Mouse (Mus musculus) ES-CJ7 (cell line): ENCODE measurements around the gene Nup62.
"Not testable (repeated sequence)": the region's sequence is repeated elsewhere in the genome, so short reads cannot be mapped to it uniquely, and the experiment has no call there.

ENCODE experiments used
- DNase-seq: peaks from one replicate; pipeline ENCODE4 v3.0.0; 2011; ENCODE audit warnings: low read depth, low spot score

Gene Nup62

DNA sequence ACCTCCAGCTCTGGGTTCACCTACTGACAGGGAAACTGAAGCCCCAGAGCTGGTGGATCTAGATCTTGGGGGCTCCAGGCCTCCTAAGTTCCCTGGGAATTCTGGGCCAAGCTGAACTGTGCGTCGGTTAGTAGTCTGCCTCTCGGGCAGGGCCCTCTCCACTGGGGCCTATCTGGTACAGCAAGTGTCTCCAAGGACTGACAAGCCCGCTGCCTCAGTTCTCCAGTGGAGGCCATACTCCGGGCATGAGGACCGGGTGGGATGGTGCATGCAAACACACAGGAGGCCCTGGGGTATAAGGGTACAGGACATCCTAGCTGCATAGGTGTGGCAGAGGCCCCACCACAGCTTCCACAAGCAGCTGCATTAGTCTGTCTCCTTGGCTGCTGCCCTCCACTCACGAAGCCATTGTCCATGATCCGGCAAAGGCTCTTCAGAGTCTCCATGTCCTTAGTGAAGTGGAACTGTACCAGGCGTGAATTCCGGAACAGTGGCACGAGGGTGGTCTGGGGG, 48.1 kb downstream of the Nup62 start:
- no peak for DNase-seq

DNA sequence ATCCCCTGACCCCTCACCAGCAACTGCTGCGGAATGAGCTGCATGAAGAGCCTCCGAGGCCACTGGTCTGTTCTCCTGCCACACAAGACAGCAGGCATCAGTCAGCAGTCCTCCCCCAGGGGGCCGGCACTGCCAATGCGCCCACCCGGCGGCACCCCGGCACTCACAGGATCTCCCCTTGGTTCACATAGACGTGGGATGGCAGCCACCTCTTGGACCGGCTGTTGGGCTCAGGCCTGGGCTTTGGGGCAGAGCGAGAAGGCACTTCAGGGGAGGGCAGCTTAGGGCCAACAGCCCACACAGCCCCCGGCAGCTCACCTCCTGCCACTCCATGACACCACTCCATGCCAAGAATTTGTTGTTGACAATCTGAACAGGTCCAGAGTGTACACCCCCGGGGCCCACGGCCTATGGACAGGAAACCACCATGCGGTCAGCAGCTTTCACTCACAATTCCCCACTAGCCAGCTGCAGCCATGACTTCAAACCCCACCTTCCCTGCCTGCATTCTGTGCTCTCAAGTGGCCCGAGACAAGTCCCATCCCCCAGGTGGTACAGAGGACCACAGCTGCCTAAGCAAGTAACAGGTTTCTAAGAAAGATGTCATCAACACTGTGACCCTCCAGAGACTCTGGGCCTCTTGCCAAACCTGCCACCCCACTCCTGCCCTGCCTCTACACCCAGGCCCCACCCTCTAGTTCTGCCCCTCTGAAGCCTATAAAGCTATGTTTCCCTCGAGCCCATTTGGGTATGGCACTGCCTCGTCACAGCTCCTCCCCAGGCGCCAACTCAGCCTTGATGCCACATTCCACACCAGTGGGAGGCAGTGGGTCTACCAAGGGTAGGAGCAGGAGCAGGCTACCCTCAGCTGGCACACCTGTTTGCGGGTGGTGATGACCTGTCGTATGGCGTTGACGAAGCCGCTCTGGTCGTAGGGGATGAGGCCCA, 49.0 kb downstream of the Nup62 start:
- no peak for DNase-seq

DNA sequence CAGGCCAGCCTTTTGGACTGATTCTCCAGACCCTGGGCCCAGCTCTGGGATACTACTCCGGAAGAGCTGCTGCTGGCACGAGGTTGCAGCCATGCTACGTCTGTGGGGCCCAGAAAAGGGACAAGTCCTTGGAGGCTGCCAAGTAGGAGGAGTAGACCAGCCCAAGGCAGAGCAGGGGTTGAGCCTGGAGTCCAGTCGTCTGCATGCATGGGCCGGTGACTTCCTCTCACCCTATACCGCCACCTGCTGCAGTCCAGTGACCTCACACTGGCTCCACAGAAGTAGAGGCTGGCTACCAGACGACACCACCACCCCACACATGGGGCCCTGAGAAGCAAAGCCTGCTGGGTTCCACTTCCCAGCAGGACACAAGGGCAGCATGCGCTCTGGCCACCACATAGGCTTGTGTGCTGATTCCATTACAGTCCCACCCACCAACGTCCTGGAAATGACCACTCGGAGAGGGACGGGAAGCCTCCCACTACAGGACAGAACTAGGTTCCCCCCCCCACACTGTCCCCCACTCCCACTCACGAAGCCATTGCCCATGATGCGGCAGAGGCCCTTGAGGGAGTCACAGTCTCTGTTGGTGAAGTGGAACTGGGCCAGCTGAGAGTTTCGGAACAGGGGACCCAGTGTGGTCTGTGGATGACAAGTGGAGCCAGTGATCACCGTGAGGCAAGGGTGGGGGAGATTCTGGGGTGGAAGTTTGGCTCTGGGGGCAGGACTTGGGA, 50.6 kb downstream of the Nup62 start:
- DNase-seq, result no peak

DNA sequence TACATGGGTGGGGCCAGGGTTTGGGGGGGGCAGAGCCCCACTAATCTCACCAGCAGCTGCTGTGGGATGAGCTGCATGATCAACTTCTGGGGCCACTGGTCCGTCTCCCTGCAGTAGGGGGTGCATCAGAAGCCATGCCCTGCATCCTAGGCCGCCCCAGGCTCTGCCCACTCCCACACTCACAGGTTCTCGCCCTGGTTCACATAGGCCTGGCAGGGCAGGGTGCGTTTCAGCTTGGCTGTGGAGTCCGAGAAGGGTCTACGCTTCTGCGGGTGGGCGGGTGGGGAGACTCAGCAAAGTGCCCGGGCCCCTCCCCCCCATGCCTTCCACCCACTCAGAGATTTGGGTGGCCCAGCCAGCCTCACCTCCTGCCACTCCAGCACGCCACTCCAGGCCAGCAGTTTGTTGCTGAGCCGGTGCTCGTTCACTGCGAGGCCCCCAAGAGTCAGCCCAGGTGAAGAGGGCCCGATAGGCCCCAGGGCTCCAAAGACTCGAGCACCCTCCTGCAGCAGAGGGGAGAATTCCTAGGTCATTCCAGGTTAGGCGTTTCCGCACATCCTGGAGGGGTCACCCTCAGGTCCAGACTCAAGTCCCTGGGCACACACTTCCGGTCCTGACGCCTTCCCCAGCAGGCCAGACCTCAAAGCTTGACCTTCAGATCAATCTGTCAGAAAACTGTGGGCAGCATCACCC, 51.3 kb downstream of the Nup62 start:
- DNase-seq, result no peak

DNA sequence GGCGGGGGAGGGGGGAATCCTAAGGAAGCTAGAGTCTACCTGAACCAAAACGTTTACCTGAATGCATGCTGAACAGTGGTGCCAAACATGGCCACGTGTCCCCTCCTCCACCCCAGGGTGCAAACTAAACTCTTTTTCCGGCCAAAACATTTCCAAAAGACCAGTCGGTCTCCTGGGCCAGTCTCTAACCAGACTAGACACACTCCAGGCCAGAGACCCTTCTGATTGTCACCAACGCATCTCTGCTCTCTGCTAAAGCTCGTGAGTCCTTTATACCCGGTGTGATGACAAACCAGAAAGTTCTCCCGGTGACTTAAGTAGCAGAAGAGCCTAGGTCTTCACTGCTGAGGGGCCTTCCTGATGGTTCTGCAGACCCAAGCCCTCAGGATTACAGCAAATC, 51.9 kb downstream of the Nup62 start:
- DNase-seq, result no peak

DNA sequence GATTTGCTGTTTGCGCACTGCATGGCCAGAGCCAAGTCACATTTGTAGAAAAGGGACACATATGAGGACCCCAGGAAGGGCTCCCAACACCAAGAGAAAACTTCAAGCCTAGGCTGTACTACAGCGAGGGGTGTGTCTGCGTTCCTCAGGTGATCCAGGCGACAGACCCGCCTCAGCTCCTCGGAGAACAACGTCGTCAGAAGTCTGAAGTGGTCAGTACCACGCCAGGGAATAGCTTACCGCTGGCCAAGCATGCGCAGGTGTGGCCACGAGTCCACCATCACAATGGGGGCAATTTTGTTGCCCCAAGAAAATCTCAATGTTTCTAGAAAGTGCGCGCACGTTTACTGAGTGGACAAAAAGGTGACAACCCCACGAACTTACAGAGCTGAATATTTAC, 52.6 kb downstream of the Nup62 start:
- no peak for DNase-seq

DNA sequence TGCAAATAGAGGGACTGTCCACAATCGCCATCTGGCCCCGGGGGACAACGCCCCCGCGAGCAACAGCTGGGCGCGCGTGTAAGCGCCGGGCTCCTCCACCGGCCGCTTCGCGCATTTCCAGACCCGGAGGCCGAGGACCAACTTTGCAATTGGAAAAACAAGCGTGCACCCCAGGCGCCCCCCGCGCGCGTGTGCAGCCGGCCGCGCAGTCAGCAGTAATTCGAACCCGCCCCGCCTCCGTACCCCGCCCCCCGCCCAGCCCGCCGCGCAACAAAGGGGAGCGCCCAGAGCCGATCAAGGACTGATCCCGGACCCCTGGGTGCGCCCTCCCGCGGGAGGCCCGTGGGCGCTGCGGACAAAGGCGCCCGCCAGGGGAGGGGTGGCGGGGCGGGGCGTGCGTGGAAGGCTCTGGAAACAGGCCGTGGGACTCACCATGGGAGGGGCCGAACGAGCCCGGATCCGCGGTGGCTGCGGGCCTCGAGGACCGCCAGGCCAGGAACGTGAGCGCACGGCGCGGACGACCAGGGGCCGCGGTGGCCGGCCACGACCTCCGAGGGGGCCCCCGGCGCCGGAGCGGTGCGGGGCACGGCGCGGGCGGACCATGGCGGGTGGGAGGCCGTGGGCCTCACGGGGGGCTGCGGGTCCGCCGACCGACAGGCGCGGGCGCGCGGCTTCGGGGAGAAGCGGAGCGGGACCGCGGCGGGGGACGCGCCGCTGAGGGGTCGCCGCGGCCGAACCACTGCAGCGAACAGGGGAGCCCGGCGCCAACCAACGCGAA, 53.2 kb downstream of the Nup62 start:
- DNase-seq, result peak; percentile 41

DNA sequence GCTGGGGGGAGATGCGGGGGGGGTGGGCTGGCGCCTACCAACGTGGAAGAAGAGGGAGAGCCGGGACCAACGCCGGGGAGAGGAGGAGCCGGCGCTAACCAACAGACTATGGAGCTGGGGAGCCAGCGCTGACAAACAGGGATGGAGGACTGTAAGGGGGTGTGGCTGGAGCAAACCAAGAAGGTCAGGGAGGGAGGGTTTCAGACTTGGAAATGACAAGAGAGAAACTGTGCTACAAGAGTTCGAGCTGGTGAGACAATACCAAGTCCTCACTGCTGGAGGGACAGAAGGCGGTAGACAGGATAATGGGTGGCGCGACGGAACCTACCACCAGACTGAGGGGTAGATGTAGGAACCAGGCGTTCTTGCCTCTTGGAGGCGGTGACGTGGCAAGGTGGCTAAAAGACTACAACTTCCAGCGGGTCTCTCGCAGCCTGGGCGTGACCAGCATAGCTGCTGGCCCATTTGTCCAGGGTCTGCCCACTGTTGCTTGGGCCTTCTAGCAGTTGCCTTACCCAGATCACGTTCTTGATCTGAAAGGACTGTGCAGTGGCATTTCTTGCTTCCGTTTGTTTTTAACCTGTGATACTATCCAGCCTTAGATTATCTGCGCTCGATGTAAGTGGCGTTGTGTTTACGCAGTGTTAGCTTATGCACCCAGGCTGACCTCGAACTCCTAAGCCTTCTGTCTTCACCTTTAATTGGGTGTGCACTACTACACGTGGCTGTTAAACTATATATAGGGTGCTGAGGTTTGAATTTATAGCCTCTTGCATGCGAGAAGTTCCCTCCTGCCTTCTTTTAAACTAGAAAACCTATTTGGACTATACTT, 54.0 kb downstream of the Nup62 start, which contains the start of gene Ptov1:
Ptov1 (minus strand) TSS at position 92 of the 832 bp plus-strand sequence.
- DNase-seq, result peak; percentile 99

DNA sequence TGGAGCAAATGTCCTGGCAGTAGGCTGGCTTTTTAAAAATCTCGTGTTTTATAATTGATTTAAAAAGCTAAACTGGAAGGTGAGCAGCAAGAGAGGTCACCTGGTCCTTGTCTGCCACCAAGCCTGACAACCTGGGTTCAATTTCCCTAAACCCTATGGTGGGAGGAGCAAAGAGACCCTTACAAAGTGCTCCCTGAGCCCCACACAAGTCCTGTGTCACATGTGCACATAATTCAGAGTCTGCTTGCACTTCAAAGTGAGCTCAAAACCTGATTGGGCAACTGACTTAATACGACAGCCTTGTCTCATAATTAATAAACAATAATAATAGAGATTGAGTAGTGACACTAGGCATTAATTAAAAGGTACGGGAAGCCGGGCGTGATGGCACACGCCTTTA, 54.7 kb downstream of the Nup62 start:
- DNase-seq, result no peak

DNA sequence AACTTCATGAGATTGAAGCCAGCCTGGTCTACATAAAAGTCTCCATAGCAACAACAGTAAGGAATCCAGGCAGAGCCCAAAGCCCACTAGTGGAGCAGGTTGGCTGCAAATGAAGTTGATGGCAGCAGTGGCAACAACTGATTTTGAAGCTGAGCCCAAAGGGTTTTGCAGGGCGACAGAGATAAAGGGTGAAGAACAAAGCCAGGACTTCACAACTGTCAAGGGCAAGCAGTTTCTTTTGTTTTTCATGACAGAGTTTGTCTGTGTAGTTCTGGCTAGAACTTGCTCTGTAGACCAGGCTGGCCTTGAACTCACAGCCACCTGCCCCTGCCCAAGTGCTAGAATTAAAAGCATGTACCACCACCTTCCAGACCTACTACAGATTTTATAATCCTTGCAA, 55.3 kb downstream of the Nup62 start:
- peak; percentile 71 for DNase-seq

DNA sequence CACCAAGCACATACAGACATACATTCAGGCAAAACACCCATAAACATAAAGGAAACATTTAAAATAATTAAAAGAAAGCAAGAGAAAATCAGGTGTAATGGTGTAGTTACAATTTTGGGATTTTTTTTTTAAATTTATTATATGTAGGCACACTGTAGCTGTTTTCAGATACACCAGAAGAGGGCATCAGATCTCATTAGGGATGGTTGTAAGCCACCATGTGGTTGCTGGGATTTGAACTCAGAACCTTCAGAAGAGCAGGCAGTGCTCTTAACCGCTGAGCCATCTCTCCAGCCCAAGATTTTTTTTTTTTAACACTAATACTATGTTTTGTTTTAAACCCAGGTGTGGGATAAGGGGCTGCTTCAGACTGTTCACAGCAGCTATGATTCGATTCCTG, 55.9 kb downstream of the Nup62 start:
- not testable (repeated sequence) for DNase-seq

DNA sequence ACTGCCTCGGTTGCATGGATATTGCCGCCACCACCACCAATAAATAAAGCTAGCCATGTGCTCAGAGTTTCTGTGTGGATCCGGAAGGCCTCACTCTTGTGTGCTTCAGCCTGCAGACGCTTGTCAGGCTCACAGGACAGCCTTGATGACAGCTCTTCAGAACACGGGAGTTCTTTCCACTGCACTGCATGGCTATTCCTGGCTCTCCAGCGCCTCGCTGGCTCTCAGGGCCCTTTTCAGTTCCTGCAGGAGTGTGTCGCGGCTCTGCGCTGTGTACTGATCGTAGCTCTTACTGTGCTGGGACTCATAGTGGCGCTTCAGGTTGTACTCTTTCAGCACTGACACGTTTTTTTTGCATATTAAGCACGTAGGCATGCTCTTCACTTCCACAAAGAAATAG, 61.9 kb downstream of the Nup62 start:
- no peak for DNase-seq
